Mouse (Mus musculus): ENCODE data around the gene Axin2.

DNA sequence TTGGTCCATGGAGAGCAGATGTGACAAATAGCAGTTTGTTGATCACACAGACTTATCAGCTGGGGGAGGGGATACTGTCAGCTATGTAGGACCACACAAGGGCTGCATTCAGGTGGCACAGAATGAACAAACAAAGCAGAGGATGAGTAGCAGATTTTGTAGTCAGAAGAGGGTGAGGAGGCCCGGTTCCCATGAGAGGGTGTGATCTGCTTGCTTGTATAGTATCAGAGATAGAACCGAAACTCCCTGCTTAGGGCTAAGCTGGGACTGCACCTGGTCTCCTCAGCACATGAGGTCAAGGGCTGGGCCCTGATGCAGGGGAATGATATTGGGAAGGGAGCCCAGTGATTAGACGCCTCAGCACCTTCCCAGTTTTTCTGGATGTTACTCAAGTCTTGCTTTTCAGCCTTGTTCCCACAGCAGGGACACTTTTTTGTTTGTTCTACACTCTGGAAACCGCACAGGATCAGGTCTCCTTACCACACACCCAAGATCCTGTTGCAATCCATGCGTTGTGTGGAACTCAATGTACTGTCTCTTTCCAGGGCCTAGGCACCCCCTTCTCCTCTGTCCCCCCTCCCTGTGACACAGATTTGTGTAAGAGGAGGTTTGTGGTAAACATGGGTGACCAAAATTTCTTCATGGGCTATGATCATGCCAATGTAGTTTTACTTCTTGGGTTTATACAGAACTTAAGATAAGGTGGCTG, 64.7 kb downstream of the Axin2 start:
- TF ChIP-seq CTCF (IDR thresholded peaks at IDR 0.05) (no peak), EP300 (IDR thresholded peaks at IDR 0.05; ENCODE audit: insufficient read depth, low read depth, low read length) (no peak)

Measured in heart, adult 2 months (tissue).